In genomic region chr5:49305321-49305720, GRCm38 (mm10) we compare ENCODE assay signal across 35 mouse cellular contexts.
"Had no signal": no experiment of that assay in that cellular context is flagged by ENCODE, and none has a peak within 500 bp of the region (broad histone marks: within the 10 kb centered on the region; RNA-seq: fewer than 3 reads in every experiment).

No protein-coding gene starts in this region.

- ATAC-seq: hindbrain, embryonic 16.5 days; hindbrain, postnatal 0 days; inflammation-experienced regulatory T-cells, adult 6 months; intestine, embryonic 15.5 days; intestine, embryonic 16.5 days; intestine, postnatal 0 days had no signal

- H3K27me3 ChIP-seq: heart, embryonic 12.5 days; heart, embryonic 13.5 days; heart, embryonic 15.5 days; hindbrain, embryonic 12.5 days; hindbrain, embryonic 13.5 days; hindbrain, embryonic 15.5 days; intestine, embryonic 15.5 days; kidney, embryonic 15.5 days had no signal

- H3K4me1 ChIP-seq: heart, embryonic 10.5 days; heart, embryonic 12.5 days; heart, embryonic 13.5 days; heart, embryonic 15.5 days; hindbrain, embryonic 10.5 days; hindbrain, embryonic 12.5 days; hindbrain, embryonic 13.5 days; hindbrain, embryonic 15.5 days; intestine, embryonic 15.5 days; kidney, embryonic 15.5 days had no signal

- H3K36me3 ChIP-seq: heart, embryonic 10.5 days; heart, embryonic 12.5 days; heart, embryonic 13.5 days; heart, embryonic 15.5 days; hindbrain, embryonic 10.5 days; hindbrain, embryonic 12.5 days; hindbrain, embryonic 13.5 days; hindbrain, embryonic 15.5 days; intestine, embryonic 15.5 days; kidney, embryonic 15.5 days had no signal

- H3K9me3 ChIP-seq: heart, embryonic 10.5 days; heart, embryonic 12.5 days; heart, embryonic 13.5 days; heart, embryonic 15.5 days; hindbrain, embryonic 10.5 days; hindbrain, embryonic 12.5 days; hindbrain, embryonic 13.5 days; hindbrain, embryonic 15.5 days; intestine, embryonic 15.5 days; kidney, embryonic 15.5 days had no signal

- H3K4me2 ChIP-seq: heart, embryonic 11.5 days; heart, embryonic 12.5 days; heart, embryonic 13.5 days; heart, embryonic 15.5 days; hindbrain, embryonic 12.5 days; hindbrain, embryonic 13.5 days; hindbrain, embryonic 14.5 days; hindbrain, embryonic 15.5 days; intestine, embryonic 15.5 days; kidney, embryonic 15.5 days had no signal

- DNase-seq: heart, postnatal 10 days; heart, postnatal 14 days; heart, postnatal 36 days; heart, postnatal 4 days; kidney, adult 11 months; kidney, adult 18-20 months; kidney, adult 2 months; kidney, adult 8-10 months; kidney, adult 9 months; kidney, postnatal 10 days; kidney, postnatal 14 days; kidney, postnatal 25 days; kidney, postnatal 36 days; kidney, postnatal 4 days; layer of hippocampus, adult 9-11 months; layer of hippocampus, postnatal 36 days had no signal

- H3K9ac ChIP-seq: heart, embryonic 12.5 days; heart, embryonic 13.5 days; heart, embryonic 15.5 days; hindbrain, embryonic 12.5 days; hindbrain, embryonic 13.5 days; hindbrain, embryonic 14.5 days; hindbrain, embryonic 15.5 days; intestine, embryonic 15.5 days; kidney, embryonic 15.5 days had no signal

- H3K27ac ChIP-seq: heart, embryonic 10.5 days; heart, embryonic 13.5 days; heart, embryonic 15.5 days; hindbrain, embryonic 10.5 days; hindbrain, embryonic 12.5 days; hindbrain, embryonic 13.5 days; hindbrain, embryonic 14.5 days; hindbrain, embryonic 15.5 days; hindbrain, postnatal 0 days; intestine, embryonic 15.5 days; kidney, embryonic 15.5 days; kidney, postnatal 0 days; layer of hippocampus, adult 2 months had no signal

- H3K4me3 ChIP-seq: heart, embryonic 10.5 days; heart, embryonic 12.5 days; heart, embryonic 13.5 days; heart, embryonic 15.5 days; hindbrain, embryonic 10.5 days; hindbrain, embryonic 12.5 days; hindbrain, embryonic 13.5 days; hindbrain, embryonic 15.5 days; intestine, embryonic 15.5 days; kidney, embryonic 15.5 days; layer of hippocampus, adult 2 months had no signal
